Mouse (Mus musculus): ENCODE results near the gene Sec14l2.
A peak's percentile ranks its signal among the peaks of the same experiment; 100 is the strongest.

Gene Sec14l2

DNA sequence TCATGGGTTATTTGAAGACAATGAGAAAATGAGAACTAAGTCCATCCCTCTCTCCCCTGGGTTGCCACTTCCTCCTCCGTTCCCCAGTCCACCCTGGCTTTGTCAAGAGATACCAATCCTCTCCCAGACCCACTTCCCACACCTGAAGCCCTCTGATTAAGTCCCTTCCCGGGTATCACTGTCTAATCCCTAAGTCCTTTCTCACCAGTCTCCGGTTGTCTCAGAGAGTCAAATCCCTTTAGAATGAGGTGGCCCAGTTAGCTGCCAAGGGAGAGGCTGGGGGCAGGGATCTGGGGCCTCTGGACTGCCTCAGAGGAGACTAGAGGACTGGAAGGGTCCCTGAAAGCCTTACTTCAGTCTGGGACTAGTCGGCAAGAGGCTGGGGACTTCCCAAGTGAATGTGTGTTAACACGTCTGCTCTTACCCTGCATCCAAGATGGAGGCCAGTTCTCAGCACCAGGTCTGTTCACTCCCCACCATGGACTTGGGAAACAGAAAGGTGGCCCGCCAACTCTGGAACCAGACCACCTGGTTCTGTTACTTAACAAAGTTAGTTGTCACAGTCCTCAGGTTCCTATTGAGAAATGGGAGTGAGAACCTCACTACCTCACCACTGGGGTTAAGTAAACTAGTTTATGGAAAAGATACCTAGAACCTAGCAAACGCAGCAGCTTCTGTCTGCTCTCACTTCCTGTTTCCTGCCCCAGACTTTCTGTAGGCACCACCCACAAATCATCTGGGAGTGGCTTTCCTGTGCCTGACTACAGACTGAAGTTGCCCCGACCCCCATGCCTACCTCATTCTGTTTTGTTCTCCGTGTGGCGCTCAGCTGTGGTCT is at the start of gene Sec14l2:
Sec14l2 (minus strand) TSS at position 674 of the 838 bp plus-strand sequence.
- no peak for DNase-seq (ENCODE audit: low spot score)

DNA sequence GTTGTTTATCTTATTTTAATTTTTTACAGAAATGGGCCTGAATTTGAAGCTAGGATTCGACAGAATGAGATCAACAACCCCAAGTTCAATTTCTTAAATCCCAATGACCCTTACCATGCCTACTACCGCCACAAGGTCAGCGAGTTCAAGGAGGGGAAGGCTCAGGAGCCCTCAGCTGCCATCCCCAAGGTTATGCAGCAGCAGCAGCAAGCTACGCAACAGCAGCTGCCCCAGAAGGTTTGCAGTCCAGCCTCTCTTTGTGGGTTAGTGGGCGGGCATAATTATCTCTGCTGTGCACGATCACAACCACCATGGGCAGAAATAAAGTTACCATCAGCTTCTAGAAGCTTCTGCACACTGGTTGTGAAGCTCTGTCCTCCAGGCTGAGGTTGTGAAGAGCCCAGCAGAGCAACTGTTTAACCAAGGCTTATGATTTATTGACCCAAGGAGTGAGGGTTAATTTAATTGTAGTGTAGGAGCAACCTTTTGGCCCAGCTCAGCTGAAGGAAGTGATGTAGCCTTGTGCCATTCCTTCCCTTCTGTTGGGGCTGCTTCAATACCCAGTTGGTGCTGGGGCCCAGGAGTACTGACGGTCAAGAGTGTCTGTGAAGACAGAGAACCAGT is 43.4 kb upstream of the Sec14l2 start:
- DNase-seq (ENCODE audit: low spot score): no peak

DNA sequence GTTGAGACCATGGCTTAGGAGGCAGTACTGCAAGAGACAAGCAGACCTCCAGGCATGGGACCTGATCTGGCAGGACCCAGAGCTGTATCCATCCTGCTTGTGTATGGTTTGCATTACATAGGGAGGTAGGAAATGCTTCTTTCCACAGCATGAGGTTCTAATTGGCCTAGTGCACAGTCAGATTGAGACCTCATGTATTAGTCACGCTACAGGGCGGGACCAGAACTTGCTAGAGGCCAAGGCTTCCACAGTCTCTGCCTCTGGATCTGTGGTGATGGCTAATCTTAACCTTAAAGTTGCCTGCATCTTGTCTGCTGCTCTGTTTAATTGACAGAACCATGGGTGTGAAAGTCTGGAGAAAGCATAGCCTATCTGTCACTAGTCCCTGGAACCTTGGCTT is 41.5 kb upstream of the Sec14l2 start:
- no peak for DNase-seq (ENCODE audit: low spot score)

DNA sequence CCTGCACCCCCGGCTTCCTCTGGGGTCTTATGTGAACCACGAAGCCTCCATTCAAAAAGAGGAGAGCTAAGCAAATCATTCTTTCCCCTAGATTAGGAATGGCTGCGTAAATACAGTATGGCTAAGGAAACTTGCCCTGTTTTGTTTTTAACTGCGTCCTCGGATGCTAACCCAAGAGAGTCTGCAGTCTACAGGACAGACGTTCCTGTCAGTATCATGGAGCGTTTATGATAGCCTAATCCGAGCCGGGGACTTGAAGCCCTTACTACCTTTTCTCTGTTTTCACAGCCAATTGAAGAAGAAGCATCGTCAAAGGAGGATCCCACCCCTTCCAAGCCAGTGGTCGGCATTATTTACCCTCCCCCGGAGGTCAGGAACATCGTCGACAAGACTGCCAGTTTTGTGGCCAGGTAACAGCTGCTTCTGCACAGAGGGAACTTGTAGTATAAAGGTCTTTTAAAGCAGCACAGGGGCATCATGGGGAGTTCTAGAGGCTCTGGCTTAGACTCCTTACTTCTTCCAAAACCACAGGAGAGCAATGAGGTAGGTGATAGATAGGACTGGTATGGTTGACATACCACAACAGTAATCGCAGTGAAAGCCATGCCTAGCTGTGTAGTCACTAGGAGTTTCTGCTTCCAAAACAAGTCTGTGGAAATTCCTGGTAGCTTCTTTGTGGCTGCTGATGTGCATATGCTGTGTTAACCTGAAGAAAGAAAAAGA is 37.7 kb upstream of the Sec14l2 start:
- DNase-seq (ENCODE audit: low spot score): no peak

DNA sequence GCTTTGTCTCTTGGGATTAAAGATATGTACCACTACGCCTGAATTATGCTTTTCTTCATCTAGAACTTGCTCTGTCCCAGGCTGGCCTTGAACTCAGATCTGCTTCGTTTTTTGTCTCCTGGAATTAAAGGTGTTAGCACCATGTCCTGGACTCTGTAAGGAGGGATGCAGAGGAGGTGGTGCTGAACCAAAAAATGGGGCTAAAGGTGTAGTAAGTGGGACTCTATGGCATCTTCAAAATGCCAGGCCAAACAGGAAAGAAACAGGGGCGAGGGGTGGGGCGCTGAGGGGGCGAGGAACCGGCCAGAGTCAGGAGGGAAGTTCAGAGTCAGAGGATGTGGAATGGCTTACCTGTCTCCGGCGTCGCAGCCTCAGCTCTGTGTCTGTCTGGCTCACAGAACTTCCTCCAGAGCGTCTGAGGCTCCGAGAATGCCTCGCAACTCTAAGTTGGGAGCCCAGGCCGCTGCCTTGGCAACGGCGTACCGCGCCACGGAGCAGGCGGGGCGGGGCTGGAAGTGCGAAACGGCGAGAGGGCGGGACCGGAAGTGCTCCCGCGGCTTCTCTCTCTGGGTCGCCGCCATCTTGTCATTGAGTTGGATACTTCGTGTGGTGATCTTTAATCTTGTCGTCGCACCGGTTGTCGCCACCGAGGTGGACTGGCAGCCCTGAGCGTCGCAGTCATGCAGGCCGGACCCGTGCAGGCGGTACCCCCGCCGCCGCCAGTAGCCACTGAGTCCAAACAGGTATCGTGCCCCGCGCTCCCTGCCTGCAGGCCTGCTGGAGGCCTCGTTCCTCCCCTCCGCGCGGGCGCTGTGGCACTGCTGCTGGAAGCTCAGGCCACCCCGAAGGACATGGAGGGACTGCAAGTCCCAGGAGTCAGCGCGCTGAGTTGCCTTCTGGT is 36.8 kb upstream of the Sec14l2 start, which contains the start of the genes Ccdc157 and Sf3a1:
Ccdc157 (minus strand) TSS at position 486 of the 901 bp plus-strand sequence.
Sf3a1 (plus strand) TSS at position 543 of the 901 bp plus-strand sequence.
- DNase-seq (ENCODE audit: low spot score): peak; percentile 71

DNA sequence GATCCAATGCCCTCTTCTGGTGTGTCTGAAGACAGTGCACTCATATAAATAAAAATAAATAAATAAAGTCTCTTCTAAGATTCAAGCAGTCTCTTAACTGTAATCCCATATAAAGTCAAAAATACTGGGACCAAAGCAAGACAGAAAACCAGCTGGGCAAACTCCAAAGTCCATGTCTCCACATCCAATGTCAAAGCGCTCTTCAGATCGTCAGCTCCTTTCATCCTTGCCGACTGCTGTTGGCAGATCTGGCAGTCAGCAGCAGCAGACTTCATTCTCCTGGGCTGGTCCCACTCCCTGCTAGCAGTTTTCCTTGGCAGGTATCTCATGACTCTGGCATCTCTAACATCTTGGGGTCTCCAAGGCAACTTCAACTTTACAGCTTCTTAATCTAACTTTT is 35.5 kb upstream of the Sec14l2 start:
- no peak for DNase-seq (ENCODE audit: low spot score)

DNA sequence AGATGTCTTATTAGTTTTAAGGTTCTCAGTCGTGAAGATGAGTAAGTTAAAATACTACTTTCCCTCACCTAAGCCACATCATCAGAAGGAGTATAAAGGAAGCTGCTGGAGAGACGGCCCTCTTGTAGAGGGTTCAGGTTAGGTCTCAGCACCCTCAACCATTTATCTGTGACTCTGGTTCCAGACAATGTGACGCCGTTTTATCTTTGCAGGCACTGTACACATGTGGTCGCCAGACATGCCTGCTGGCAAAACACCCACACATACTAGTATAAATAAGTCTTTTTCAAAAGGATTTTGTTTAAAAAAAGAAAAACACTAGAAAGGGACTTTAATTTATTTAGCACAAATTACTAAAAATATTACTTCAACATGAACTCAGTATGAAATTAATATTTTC is 32.4 kb upstream of the Sec14l2 start:
- DNase-seq (ENCODE audit: low spot score): no peak

DNA sequence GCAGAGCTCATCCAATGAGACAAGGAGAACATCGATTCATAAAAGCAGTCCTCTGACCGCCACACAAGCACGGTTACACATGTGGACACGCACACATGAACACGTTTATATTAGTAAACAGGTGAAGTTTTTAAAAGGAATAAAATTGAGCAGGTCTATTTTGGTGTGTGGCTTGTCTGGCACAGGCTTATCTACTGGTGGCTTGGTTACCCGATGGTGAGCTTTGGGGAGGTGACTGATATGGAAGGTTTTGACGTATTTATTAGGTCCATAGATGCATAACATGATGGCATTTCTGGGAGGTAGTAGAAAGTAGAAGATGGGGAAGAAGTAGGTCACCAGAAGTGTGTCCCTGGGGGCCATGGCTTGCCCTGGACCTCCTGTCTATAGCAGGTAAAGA is 30.5 kb upstream of the Sec14l2 start:
- no peak for DNase-seq (ENCODE audit: low spot score)

DNA sequence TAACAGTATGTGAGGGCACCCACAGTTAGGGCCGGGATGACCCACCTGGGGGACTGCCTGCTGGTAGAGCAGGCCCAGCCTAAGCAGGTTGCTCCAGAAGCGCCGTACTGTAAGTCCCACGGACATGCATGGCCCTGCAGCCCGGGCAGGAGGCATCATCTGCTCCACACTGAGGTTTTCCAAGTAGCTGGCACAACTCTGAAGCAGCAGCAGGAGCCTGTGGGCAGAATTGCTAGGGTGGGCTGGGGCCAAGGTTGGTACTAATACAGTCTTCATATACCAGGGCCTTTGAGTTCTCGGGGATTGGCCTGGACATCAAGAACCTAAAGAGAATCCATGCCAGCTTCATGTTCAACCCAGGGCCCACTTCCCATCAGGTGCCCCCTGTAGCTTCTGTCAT is 26.7 kb upstream of the Sec14l2 start:
- DNase-seq (ENCODE audit: low spot score): no peak

DNA sequence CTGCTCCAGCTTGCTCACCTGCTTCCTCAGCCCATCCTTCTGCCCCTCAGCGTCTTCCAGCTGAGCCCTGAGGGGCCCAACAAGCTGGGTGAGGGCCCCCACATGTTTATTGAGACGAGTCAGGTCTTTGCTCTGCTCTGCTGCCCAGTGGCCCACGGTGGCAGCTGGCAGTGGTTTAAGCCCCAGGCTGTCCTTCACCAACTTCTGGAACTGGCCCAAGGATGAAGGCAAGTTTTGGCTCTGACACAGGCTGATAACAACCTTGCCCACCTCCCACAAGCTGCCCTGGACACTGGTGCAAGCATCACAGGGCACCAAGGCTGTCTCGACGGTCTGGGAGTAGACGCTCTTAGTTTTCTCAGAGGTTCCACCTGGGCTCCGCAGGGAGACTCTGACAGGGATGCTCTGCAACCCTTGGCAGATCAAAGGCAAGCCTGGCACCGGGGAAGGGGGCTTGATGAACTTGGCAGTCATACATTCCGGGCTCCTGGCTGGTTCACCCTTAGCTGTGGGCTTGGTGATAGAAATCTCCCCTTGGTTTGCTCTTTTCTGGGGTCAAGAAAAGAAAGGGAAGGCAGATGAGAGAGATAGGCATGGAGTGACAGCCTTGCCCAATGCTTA is 25.4 kb upstream of the Sec14l2 start:
- no peak for DNase-seq (ENCODE audit: low spot score)

DNA sequence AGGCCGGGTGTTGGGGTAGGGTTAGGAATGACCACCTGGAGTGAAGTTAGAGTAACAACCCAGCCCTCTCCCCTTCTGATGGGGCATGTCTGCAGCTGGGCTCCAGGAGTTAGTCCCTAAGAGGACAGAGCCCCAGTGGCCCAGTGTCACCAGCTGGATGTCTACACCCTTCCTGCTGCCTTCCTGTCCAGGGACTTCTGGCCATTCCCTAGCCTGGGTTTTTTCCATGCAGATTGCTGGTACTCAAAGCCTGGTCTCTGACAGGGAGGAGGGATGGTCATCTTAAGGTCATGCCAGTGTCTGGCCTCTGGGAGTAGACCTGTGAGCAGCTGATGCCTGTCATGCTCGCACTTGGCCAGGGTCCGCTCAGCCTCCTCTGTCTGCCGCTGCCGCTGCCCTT is 24.9 kb upstream of the Sec14l2 start:
- no peak for DNase-seq (ENCODE audit: low spot score)

DNA sequence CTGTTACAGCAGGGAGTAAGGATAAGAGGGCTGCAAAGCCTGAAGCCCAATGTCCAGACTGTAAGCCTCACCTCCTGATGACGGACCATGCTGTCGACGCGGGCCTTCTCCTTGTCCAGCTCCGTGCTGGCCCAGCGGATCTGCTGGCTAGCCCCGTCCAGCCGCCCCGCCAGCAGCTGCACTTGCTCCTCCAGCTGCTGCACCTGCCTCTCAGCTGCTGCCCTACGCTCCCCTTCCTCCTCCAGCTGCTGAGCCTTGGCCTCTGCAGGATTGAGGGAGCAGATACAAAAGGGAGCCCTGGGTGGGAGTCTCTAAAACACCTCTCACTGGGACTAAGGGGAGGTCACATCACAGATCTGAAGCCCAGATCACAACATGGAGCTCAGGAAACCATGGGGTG is 23.9 kb upstream of the Sec14l2 start:
- DNase-seq (ENCODE audit: low spot score): no peak

DNA sequence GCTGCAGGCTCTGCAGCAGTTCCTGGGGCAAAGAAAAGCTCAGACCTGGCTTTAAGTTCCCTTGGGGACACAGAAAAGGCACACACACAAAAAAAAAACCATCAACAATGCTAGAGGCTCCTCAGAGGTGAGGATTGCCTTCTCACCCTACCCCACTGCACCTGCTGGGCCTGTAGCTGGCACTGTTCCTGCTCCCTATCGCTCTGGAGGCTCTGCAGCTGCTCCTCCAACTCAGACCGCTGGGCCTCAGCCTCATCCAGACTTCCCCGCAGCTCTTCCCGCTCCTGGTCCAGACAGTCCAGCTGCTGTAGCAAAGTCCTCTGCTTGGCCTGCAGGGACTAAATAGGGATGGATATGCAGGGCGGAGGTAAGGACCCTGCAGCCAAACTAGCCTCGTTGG is 23.2 kb upstream of the Sec14l2 start:
- no peak for DNase-seq (ENCODE audit: low spot score)

DNA sequence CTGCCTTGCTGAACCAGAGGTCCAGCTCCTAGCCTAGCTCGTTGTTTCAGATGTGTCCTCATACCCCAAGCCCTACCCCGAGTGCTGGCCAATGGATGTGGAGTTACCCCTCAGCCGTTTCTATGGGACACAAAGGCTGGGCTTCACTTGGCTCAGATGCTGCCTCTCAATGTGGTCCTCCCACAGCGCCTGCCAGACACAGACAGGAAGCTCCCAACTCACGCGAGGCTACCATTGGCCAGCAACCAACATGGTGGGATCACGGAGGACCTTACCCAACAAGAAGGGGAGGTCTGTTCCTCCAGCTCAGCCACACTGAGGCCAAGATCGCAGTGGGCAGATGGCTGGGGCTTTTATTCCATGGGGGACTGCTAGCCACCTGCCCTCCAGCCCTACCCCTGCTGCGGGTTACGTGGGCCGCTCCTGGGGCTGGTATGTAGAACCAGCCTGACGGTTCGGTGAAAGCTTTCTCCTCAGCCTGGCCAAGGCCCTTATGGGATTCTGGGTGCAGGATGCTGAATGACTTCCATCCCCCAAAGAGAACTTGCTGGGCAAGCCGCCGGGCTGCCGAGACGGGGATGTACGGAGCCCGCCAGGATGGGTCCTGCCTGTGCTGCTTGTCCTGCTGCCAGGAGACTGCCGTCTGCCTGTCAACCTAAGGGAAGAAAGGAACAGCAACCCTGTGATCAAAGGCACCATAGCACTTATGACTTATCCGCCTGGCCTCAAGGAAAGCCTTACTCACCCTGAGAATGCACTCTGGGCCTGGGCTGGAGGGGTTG is 20.3 kb upstream of the Sec14l2 start:
- no peak for DNase-seq (ENCODE audit: low spot score)

DNA sequence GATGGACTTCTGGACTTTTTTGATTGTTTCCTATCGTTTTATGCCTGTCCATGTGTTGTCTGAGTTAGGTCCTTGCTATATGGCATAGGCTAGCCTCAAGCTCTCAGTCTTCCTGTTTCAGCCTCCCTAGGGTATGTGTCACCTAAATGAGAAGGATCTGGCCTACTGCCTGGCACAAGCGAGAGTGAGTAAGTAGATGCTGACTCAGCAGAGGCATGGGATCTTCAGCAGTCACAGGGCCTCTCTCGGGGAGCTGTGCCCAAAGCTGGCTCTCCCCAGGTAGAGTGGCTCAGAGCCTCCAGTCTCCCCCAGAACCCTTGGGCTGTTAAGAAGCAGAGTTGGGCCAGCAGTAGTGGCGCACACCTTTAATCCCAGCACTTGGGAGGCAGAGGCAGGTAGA is 19.1 kb upstream of the Sec14l2 start:
- DNase-seq (ENCODE audit: low spot score): no peak

DNA sequence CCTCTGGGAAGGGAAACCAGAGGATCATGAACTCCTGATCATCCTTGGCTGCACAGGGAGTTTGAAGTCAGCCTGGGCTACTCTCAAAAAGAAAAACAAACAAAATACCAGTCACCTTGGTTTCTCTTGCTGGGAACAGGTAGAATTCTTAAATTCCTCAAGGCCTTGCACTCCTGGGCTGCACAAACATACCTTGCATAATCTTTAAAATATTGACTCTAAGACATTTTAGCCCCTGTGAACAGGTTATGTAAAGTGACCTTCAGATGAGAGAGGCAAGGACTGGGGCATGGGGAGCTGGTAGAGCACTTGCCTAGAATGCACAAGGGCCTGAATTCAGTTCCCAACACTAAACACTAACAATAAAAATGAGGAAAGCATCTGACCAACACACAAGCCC is 18.3 kb upstream of the Sec14l2 start:
- no peak for DNase-seq (ENCODE audit: low spot score)

DNA sequence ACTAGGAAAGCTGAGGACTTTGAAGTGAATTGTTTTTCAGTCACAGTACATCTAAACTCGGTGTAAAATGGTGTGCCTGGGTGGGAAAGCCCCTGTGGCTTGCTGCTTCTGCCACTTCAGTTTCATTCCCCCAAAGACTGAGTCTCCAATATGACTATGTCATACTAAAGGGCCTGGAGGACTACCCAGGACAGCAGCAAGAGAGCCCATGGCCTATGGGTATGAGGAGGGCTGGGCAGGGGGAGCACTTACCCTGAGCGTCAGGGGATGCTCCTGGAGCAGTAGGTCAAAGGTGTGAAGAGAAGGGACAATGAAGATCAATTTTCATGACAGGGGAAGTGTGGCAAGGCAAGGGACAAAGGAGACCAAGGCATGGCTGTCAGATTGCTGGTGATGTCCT is 15.7 kb upstream of the Sec14l2 start:
- DNase-seq (ENCODE audit: low spot score): no peak

DNA sequence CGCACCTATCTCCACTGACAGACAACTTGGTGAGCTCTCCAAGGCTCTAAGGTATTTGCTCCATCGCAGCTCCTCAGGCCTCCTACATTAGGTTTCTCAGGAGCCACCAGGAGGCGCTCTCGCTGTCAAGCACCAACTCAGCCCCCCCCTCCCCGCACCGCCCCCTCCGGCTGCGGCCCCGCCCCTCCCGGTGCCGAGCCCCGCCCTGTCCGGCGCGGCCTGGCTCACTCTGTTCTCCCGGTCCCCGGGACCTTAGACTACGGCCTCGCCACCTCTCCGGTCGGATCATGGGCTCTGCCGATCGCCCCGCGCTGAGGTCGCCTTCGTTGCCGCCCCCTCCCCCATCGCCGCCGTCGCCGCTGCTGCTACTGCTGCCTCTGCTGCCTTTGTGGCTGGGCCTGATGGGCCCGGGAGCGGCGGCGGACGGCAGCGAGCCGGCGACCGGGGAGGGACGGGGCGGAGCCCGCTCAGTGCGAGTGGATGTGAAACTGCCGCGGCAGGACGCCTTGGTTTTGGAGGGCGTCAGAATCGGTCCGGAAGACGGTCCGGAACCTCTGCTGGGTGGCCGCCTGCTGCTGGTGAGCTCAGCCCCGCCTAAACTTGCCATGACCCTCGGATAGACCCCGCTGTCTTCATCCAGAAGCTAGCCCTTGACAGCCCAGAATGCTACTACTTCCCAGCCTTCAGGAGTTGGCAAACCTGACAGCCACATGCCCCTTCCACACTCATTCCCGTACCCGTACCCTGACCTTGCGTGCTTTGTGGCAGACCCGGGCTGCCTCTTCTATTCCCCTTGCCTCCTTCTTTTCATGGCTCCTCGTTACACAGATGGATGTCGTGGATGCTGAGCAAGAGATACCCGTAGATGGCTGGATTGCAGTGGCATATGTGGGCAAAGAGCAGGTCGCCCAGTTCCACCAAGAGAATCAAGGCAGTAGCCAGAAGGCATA is 12.0 kb upstream of the Sec14l2 start, which contains the start of gene Rnf215:
Rnf215 (plus strand) TSS at position 217 of the 950 bp plus-strand sequence.
- DNase-seq (ENCODE audit: low spot score): peak; percentile 73

DNA sequence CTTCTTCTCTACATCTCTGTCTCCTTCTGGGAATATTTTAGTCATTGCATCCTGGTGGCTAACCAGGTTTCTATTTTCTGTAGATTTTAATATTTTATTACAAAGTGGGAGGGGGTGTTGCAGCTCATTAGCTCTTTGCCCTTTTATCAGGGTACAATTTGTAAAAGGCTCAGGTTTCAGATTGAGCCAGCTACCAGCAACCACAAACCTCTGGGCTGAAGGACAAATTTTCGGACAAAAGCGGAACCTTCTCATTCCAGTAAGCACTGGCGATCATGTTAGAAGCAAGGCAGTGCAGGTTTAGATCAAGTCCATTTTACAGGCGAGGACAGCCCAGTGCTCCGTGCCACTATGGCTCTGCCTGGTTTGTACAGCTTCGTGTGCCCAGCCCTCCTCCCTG is 11.2 kb upstream of the Sec14l2 start:
- DNase-seq (ENCODE audit: low spot score): no peak
